Mouse (Mus musculus): ENCODE data around the gene Srebf1. TPM values are rescaled to one million over a fixed set of nuclear protein-coding genes. Genes with fewer than 3 reads are reported as not detected.

Gene Srebf1
- polyA plus RNA-seq, 1 experiment: 64.1 TPM

DNA sequence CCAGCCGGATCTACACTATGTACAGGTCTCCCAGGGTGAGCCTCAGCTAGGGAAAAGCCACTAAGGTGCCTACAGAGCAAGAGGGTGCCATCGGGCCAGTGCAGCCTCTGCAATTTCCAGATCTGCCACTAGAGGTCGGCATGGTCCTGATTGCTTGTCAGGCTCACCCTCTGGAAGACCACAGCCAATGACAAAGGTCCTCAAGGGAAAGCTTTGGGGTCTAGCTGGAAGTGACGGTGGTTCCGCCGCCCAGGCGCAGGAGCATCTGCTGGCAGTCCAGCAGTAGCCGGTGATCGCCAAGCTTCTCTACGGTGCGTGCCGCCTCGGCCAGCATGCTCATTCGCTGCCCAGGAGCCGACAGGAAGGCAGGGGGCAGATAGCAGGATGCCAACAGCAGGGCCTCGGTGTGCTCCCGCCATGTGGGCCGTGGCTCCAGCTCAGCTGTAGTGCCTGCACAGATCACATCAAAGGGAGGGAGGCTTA, 22.6 kb downstream of the Srebf1 start:
- H3ac ChIP-seq (ENCODE audit: control insufficient read depth, insufficient read length, low read depth): no peak overlapping the region
- TF ChIP-seq CTCF (IDR thresholded peaks at IDR 0.05; ENCODE audit: control insufficient read depth, insufficient read depth, insufficient read length): peak; percentile 86
- no peak for TF ChIP-seq MYOD1 (IDR thresholded peaks at IDR 0.05; ENCODE audit: control insufficient read depth, insufficient read length, low read depth)
- no peaks in the 10 kb centered on the region for H3K27me3 ChIP-seq (ENCODE audit: control insufficient read depth, insufficient read depth, insufficient read length)
- H3K4me3 ChIP-seq (ENCODE audit: insufficient read depth, poor library complexity, severe bottlenecking): no peak overlapping the region
- no peaks in the 10 kb centered on the region for H3K79me2 ChIP-seq (ENCODE audit: control insufficient read depth, insufficient read depth)
- H3K79me3 ChIP-seq (ENCODE audit: low read depth): no peaks in the 10 kb centered on the region
- H3K36me3 ChIP-seq (ENCODE audit: control insufficient read depth, insufficient read depth): peaks cover 62% of the 10 kb centered on the region

DNA sequence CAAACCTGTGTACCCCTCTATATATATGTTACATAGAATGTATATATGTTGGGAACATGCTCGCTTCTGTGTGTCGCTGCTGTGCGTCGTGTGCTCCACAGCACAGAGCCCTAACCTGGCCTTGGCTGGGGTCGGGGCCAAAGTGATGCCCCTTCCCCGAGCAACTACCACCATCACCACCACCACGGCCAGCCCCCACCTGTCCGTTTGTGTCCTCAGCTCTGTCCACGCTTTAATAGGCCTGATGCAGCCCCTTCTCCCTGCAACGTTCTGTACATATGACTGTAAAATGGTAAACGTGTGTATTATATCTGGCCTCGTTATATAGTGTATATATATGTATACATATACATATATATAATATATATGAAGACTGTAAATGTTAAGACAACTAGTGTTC, 23.7 kb downstream of the Srebf1 start:
- no peak overlapping the region for H3K4me3 ChIP-seq (ENCODE audit: insufficient read depth, poor library complexity, severe bottlenecking)
- TF ChIP-seq FOSL1 (IDR thresholded peaks at IDR 0.05; ENCODE audit: insufficient read depth, low read length, poor library complexity, severe bottlenecking) (no peak), MAX (IDR thresholded peaks at IDR 0.05) (no peak), MYOD1 (IDR thresholded peaks at IDR 0.05; ENCODE audit: control insufficient read depth, insufficient read length, low read depth) (no peak), MYOG (IDR thresholded peaks at IDR 0.05; ENCODE audit: control insufficient read depth, extremely low read depth, insufficient read length) (no peak), CTCF (IDR thresholded peaks at IDR 0.05; ENCODE audit: control insufficient read depth, insufficient read depth, insufficient read length) (no peak), USF1 (IDR thresholded peaks at IDR 0.05; ENCODE audit: low read depth) (no peak), CEBPB (IDR thresholded peaks at IDR 0.05; ENCODE audit: low read depth) (no peak)
- no peaks in the 10 kb centered on the region for H3K79me2 ChIP-seq (ENCODE audit: control insufficient read depth, insufficient read depth)
- H3ac ChIP-seq (ENCODE audit: control insufficient read depth, insufficient read length, low read depth): no peak overlapping the region
- H3K36me3 ChIP-seq (ENCODE audit: control insufficient read depth, insufficient read depth): peaks cover 52% of the 10 kb centered on the region
- no peaks in the 10 kb centered on the region for H3K27me3 ChIP-seq (ENCODE audit: control insufficient read depth, insufficient read depth, insufficient read length)
- no peaks in the 10 kb centered on the region for H3K79me3 ChIP-seq (ENCODE audit: low read depth)

DNA sequence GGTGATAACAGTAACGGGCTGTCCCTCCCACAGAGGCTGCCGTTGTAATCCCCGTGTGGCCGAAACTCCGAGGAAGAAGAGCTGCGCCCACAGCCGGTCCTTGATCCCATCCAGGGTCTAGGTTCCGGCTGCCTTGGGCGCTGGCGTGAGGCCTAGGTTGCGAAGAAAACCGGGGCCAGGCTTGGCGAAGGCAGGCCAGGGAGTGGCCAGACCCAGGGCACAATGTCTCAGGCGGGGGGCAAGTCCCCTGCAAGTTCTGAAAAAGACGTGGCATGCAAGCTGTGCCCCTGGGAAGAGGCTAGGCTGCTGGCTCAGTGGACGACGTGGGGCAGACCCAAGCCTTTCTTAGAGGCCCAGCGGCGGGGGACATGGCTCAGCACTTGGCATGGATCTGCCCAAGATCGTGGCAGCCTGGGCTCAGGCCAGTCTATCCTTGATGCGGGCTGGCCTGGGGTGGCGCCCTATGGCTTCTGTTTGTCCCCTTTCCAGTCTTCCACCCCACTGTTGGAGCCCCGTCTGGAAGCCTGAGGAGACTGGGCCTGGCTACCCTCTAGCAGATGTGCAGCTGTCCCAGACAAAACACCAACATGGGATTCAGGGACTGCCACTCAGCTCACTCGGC, 24.3 kb downstream of the Srebf1 start:
- H3ac ChIP-seq (ENCODE audit: control insufficient read depth, insufficient read length, low read depth): no peak overlapping the region
- H3K79me2 ChIP-seq (ENCODE audit: control insufficient read depth, insufficient read depth): no peaks in the 10 kb centered on the region
- no peaks in the 10 kb centered on the region for H3K79me3 ChIP-seq (ENCODE audit: low read depth)
- H3K4me3 ChIP-seq (ENCODE audit: insufficient read depth, poor library complexity, severe bottlenecking): no peak overlapping the region
- no peak for TF ChIP-seq MYOG (IDR thresholded peaks at IDR 0.05; ENCODE audit: control insufficient read depth, extremely low read depth, insufficient read length)
- H3K36me3 ChIP-seq (ENCODE audit: control insufficient read depth, insufficient read depth): peaks cover 47% of the 10 kb centered on the region
- H3K27me3 ChIP-seq (ENCODE audit: control insufficient read depth, insufficient read depth, insufficient read length): no peaks in the 10 kb centered on the region

DNA sequence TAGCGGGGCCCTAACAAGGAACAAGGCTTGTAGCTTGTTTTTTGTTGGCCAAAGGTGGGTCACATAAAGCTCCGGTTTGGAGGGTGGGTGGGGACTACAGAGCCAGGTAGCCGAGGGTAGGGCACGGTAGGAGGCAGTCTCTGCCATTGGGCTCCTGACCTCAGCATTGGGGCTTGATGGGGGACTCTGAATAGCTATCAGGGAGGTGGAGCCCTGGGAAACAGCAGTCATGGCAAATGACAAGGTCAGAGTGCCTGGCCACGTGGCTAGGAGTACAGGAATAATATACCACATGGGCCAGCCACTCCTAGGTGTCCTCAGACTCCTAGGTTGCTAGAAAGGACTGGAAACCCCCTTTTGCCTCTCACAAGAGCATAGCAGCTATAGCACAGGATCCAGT, 26.0 kb downstream of the Srebf1 start:
- Histone ChIP-seq H3K36me3 (ENCODE audit: control insufficient read depth, insufficient read depth) (peaks cover 37% of the 10 kb centered on the region), H3ac (ENCODE audit: control insufficient read depth, insufficient read length, low read depth) (no peak overlapping the region), H3K79me3 (ENCODE audit: low read depth) (no peaks in the 10 kb centered on the region), H3K79me2 (ENCODE audit: control insufficient read depth, insufficient read depth) (no peaks in the 10 kb centered on the region), H3K27me3 (ENCODE audit: control insufficient read depth, insufficient read depth, insufficient read length) (no peaks in the 10 kb centered on the region), H3K4me3 (ENCODE audit: insufficient read depth, poor library complexity, severe bottlenecking) (no peak overlapping the region)
- TF ChIP-seq MAX (IDR thresholded peaks at IDR 0.05): no peak
- TF ChIP-seq MYOD1 (IDR thresholded peaks at IDR 0.05; ENCODE audit: control insufficient read depth, insufficient read length, low read depth): no peak
- no peak for TF ChIP-seq MYOG (IDR thresholded peaks at IDR 0.05; ENCODE audit: control insufficient read depth, extremely low read depth, insufficient read length)
- no peak for TF ChIP-seq USF1 (IDR thresholded peaks at IDR 0.05; ENCODE audit: low read depth)
- no peak for TF ChIP-seq CEBPB (IDR thresholded peaks at IDR 0.05; ENCODE audit: low read depth)
- no peak for TF ChIP-seq FOSL1 (IDR thresholded peaks at IDR 0.05; ENCODE audit: insufficient read depth, low read length, poor library complexity, severe bottlenecking)
- no peak for TF ChIP-seq CTCF (IDR thresholded peaks at IDR 0.05; ENCODE audit: control insufficient read depth, insufficient read depth, insufficient read length)

DNA sequence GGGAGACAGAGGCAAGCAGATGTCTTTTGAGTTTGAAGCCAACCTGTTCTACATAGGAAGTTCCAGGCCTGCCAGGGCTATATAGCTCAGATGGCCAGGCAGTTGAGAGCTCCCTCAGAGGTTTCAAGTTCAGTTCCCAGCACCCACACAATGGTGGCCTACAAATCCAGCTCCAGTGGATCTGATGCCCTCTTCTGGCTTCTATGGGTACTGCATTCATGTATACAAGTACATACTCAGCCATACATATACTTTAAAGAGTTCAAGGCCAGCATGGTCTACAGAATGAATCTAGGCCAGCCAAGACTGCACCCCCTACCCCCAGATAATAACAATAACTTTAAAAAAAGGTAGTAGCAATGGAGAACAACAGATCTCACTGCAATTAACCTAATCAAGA, 27.3 kb downstream of the Srebf1 start:
- no peaks in the 10 kb centered on the region for H3K27me3 ChIP-seq (ENCODE audit: control insufficient read depth, insufficient read depth, insufficient read length)
- no peaks in the 10 kb centered on the region for H3K79me2 ChIP-seq (ENCODE audit: control insufficient read depth, insufficient read depth)
- H3ac ChIP-seq (ENCODE audit: control insufficient read depth, insufficient read length, low read depth): no peak overlapping the region
- H3K79me3 ChIP-seq (ENCODE audit: low read depth): no peaks in the 10 kb centered on the region
- TF ChIP-seq MYOD1 (IDR thresholded peaks at IDR 0.05; ENCODE audit: control insufficient read depth, insufficient read length, low read depth) (no peak), MYOG (IDR thresholded peaks at IDR 0.05; ENCODE audit: control insufficient read depth, extremely low read depth, insufficient read length) (no peak), CEBPB (IDR thresholded peaks at IDR 0.05; ENCODE audit: low read depth) (no peak), MAX (IDR thresholded peaks at IDR 0.05) (no peak)
- H3K36me3 ChIP-seq (ENCODE audit: control insufficient read depth, insufficient read depth): peaks cover 30% of the 10 kb centered on the region
- H3K4me3 ChIP-seq (ENCODE audit: insufficient read depth, poor library complexity, severe bottlenecking): no peak overlapping the region

DNA sequence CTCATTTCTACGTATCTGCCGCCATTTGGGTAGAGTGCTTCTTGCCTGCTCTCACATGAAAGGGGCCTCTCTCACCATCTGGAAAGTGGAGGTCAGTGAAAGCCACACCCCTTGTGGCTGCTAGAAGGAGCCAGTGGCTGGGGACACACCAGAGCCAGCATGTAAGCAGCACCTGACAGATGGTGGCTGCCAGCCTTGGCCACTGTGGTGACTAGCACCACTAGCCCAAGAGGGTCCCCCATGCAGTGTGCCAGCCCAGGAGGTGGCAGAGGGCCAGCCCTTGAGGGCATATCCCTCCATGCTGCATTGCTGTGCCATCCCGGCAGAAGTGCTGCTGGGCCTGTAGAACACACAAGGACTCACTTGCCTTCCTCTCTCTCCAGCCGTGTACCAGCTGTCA, 28.8 kb downstream of the Srebf1 start:
- no peak overlapping the region for H3K4me3 ChIP-seq (ENCODE audit: insufficient read depth, poor library complexity, severe bottlenecking)

More for the DNA sequence above, 28.8 kb downstream of the Srebf1 start:
- Histone ChIP-seq H3K79me2 (ENCODE audit: control insufficient read depth, insufficient read depth) (no peaks in the 10 kb centered on the region), H3K27me3 (ENCODE audit: control insufficient read depth, insufficient read depth, insufficient read length) (no peaks in the 10 kb centered on the region), H3K79me3 (ENCODE audit: low read depth) (no peaks in the 10 kb centered on the region), H3ac (ENCODE audit: control insufficient read depth, insufficient read length, low read depth) (no peak overlapping the region), H3K36me3 (ENCODE audit: control insufficient read depth, insufficient read depth) (peaks cover 24% of the 10 kb centered on the region)
- no peak for TF ChIP-seq MYOG (IDR thresholded peaks at IDR 0.05; ENCODE audit: control insufficient read depth, extremely low read depth, insufficient read length)
- no peak for TF ChIP-seq MYOD1 (IDR thresholded peaks at IDR 0.05; ENCODE audit: control insufficient read depth, insufficient read length, low read depth)
- TF ChIP-seq FOSL1 (IDR thresholded peaks at IDR 0.05; ENCODE audit: insufficient read depth, low read length, poor library complexity, severe bottlenecking): no peak
- TF ChIP-seq CEBPB (IDR thresholded peaks at IDR 0.05; ENCODE audit: low read depth): no peak
- TF ChIP-seq CTCF (IDR thresholded peaks at IDR 0.05; ENCODE audit: control insufficient read depth, insufficient read depth, insufficient read length): no peak
- TF ChIP-seq USF1 (IDR thresholded peaks at IDR 0.05; ENCODE audit: low read depth): no peak
- TF ChIP-seq MAX (IDR thresholded peaks at IDR 0.05): no peak

All from C2C12 (cell line).